9 mouse cellular contexts compared by ENCODE assay signal in the genomic region with DNA sequence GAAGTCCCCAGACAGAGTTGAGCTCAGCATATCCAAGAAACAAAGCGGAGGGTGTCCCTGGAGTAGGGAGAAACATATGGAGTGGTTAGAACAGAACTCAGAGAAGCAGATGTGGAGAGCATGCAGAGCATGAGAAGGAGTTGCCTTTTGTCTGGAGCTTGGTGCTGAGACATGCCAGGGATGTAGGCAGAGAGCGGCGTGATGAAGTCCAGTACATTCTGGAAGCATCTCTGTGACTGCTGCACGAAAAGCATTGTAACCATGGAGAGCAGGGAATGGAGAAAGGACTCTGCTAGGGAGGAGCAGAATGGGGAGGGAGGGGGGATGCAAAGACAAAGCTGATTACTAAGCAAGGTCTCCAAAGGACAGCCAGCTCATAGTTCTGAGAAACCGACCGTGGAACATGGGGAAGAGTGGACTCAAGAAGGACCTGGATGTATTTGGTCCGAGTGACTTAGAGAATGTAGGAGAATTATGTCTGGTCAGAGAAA.
A peak's percentile ranks its signal among the peaks of the same experiment; 100 is the strongest.
DNase-seq lines count a peak whose midpoint lies in the region; ATAC-seq and TF ChIP-seq lines count a peak whose summit lies in the region.
"Had no signal": no experiment of that assay in that cellular context is flagged by ENCODE, and none has a peak within 500 bp of the region (broad histone marks: within the 10 kb centered on the region; RNA-seq: fewer than 3 reads in every experiment).

No protein-coding gene starts in this region.

- no peak for TF ChIP-seq POLR2A in testis, adult 2 months (IDR thresholded peaks at IDR 0.05; ENCODE audit: control insufficient read depth, low read depth, low read length)

- no peak for DNase-seq in testis, postnatal 10 days (ENCODE audit: low spot score)
- DNase-seq in midbrain, embryonic 11.5 days (ENCODE audit: low spot score, missing footprints): peak; percentile 91
- DNase-seq in cerebellum, adult 11-12 months: no peak
- DNase-seq in spleen, adult 12 weeks (ENCODE audit: low spot score): no peak
- no peak for DNase-seq in kidney, postnatal 36 days
- DNase-seq: thymus, adult 2 months had no signal

- H3K36me3 ChIP-seq in testis, adult 2 months (ENCODE audit: control insufficient read depth, insufficient read depth, low read length): no peaks in the 10 kb centered on the region
- H3K36me3 ChIP-seq in intestine, embryonic 16.5 days (ENCODE audit: control insufficient read depth, insufficient read depth, low read length): no peaks in the 10 kb centered on the region
- no peaks in the 10 kb centered on the region for H3K36me3 ChIP-seq in midbrain, embryonic 11.5 days (ENCODE audit: control insufficient read depth, insufficient read depth, low read length)

- H3K4me2 ChIP-seq in intestine, embryonic 16.5 days (ENCODE audit: low read depth, low read length): no peak overlapping the region
- H3K4me2 ChIP-seq in midbrain, embryonic 11.5 days: no peak overlapping the region

- H3K4me3 ChIP-seq in testis, adult 2 months (ENCODE audit: control insufficient read depth, low read depth, low read length): no peak overlapping the region
- H3K4me3 ChIP-seq in intestine, embryonic 16.5 days (ENCODE audit: low read length): no peak overlapping the region
- H3K4me3 ChIP-seq in midbrain, embryonic 11.5 days (ENCODE audit: low read depth, low read length): no peak overlapping the region

- TF ChIP-seq CTCF in testis, adult 2 months (IDR thresholded peaks at IDR 0.05; ENCODE audit: control insufficient read depth, insufficient read depth, insufficient replicate concordance, low read depth, low read length): no peak

- H3K4me1 ChIP-seq in testis, adult 2 months (ENCODE audit: control insufficient read depth, insufficient read depth, low read length): no peaks in the 10 kb centered on the region
- H3K4me1 ChIP-seq in intestine, embryonic 16.5 days (ENCODE audit: control insufficient read depth, insufficient read depth, low read length): 0 out of 2 replicates have a peak, but pooled peaks cover 5% of the 10 kb centered on the region
- peaks cover 10% of the 10 kb centered on the region for H3K4me1 ChIP-seq in midbrain, embryonic 11.5 days (ENCODE audit: control insufficient read depth, insufficient read depth, low read length)

- 54% methylated on average over 7 of the region's 7 CpGs for WGBS in intestine, embryonic 16.5 days
- 47% methylated on average over 7 of the region's 7 CpGs for WGBS in midbrain, embryonic 11.5 days

- no peaks in the 10 kb centered on the region for H3K9me3 ChIP-seq in intestine, embryonic 16.5 days (ENCODE audit: control insufficient read depth, low read length)
- no peaks in the 10 kb centered on the region for H3K9me3 ChIP-seq in midbrain, embryonic 11.5 days (ENCODE audit: control insufficient read depth, low read length)

- H3K27ac ChIP-seq in testis, adult 2 months (ENCODE audit: control insufficient read depth, insufficient read depth, low read depth, low read length): peak overlapping the region; percentile 4; the same call in 1 of the 2 replicates
- H3K27ac ChIP-seq in intestine, embryonic 16.5 days (ENCODE audit: low read length): peak overlapping the region; percentile 65
- H3K27ac ChIP-seq in midbrain, embryonic 11.5 days (ENCODE audit: low read depth, low read length): no peak overlapping the region

- no peak overlapping the region for H3K9ac ChIP-seq in intestine, embryonic 16.5 days (ENCODE audit: low read depth, low read length)
- no peak overlapping the region; the same call in 1 of the 2 replicates for H3K9ac ChIP-seq in midbrain, embryonic 11.5 days (ENCODE audit: low read length)

- ATAC-seq in intestine, embryonic 16.5 days: peak; percentile 16; the same call in 1 of the 2 replicates
- ATAC-seq in midbrain, embryonic 11.5 days (ENCODE audit: low FRiP score): peak; percentile 70
- ATAC-seq in monocyte, adult 5-6 weeks (replicated peaks; ENCODE audit: insufficient number of reproducible peaks, low FRiP score, low TSS enrichment, poor library complexity, severe bottlenecking): no peak

- H3K27me3 ChIP-seq in testis, adult 2 months (ENCODE audit: control insufficient read depth, insufficient read depth, low read length): no peaks in the 10 kb centered on the region
- H3K27me3 ChIP-seq in intestine, embryonic 16.5 days (replicated peaks; ENCODE audit: control insufficient read depth, insufficient read depth, low read length): no peaks in the 10 kb centered on the region
- H3K27me3 ChIP-seq in midbrain, embryonic 11.5 days (ENCODE audit: control insufficient read depth, insufficient read depth, low read length): no peaks in the 10 kb centered on the region
